Mouse (Mus musculus) common myeloid progenitor, adult 5-6 weeks (primary cell): ENCODE data around the gene Gpsm1. TPM values are rescaled to one million over a fixed set of nuclear protein-coding genes. Genes with fewer than 3 reads are reported as not detected.

Experiments used
- ATAC-seq: replicated peaks from 2 replicates; pipeline ENCODE4 v1.8.0; 2016; ENCODE audit warnings: low read depth, mild to moderate bottlenecking, moderate TSS enrichment, inconsistent platforms; ENCODE audit not compliant: poor library complexity, severe bottlenecking
- total RNA-seq: library from RNA; stranded (forward); fragments of 200-1000, 187-1606 nt; gene quantifications from 2 replicates; pipeline ENCODE4 v1.2.3, GENCODE M21; 2017

Gene Gpsm1
- 14.4 and 23.8 TPM in 2 replicates for total RNA-seq

DNA sequence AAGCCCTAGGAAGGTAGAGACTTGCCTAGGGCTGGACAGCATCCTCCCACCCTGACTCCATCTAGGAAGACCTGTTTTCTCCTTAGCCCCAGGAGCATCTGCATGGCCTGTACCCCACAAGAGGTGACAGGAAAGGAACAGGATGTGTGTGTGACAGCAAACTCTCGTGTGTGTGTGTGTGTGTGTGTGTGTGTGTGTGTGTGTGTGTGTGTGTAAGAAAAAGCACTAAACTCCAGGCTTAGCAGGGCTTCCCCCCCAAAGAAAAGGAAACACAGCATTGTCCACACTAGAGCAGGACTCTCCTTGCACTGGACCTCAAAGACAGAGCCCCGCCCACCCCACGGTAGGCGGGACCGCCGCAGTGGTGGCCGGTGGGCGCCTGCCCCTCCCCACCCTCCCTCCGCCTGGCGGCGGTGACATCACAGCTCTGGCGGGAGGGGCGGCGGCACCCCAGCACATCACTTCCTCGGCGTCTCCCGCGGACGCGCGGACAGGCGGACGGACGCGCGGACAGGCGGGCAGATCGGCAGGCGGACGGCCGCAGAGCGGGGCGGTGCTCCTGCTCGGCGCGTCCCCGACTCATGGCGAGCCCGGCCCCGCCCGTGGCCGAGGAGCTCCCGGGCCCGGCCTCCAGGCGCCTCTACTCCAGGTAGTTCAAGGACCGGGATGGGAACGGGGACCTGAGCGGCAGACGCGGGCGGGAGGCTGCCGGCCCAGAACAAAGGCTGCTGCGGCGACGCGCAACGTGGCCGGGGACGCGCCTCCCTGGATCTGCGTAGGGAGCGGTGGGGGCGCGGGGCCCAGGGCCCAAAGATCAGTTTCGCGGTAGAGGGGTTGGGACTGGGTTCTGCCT, at the start of gene Gpsm1:
Gene Gpsm1, plus strand, starts transcription at position 444 of the 853 bp plus-strand sequence.
- ATAC-seq = peak; percentile 46

DNA sequence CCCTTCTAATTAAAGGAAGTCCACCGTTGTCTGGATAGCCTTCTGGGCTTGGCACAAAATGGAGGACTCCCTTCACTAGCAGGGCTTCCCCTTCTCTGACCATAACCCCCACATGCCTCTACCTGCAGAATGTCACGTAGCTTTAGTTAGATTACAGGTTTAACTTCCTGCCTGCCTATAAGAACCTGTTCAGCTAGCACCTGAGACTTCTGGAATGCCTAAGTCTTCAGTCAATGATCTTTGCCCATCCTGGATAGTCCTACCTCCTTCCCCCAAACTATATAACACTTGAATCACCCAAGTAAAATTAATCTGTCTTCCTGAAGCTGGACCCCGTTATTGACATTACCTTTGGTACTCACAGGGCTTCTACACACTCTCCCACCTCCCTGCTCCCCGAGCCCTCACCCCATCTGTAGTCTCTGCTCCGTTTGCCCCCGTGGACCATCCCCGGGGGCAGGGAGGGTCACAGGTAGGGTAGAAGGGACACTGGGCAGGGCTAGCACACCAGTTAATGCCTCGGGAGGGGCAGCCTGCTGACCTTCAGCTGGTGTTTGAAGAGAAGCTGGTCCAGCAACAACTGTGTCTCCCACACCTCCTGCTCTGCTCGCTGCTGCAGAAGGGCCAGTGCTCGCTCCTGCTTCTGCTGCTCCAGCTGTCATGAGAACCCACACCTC, 49.1 kb upstream of the Gpsm1 start:
- no peak for ATAC-seq

DNA sequence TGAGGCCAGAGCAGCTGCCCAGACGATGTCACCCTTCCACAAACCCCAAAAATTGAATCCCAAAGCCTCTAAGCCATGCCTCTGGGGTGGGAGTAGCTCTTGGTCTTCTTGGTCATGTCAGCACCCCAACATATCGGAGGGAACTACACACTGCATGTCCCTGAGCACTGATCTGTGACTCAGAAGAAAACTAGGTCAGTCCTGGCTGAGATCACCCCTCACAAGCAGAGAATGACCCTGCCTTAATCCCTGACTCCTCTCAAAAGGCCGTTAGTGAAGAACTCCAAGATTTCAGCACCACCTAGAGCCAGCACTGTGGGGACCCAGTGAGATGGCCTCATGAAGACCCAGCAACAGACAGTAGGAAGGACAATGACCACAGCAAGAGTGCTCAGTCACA, 47.1 kb upstream of the Gpsm1 start:
- ATAC-seq = no peak

DNA sequence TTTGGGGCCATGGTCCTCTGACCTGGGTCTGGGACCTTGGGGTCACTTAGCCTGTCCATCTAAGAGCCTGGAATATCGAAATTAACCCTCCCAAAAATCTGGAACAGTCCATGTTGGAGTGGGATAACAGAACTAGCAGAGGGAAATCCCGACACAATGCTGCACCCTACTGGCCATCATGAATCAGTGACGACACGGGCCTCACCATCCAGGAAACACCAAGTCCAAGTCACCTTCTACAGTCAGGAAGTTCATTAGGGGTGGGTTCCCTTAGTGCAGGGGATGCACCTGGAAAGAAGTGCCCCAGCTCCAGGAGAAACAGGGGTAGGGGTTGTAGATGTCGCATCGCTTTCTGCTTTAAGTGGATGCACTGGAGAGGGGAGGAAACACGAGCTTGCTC, 41.7 kb upstream of the Gpsm1 start:
- ATAC-seq = peak; percentile 71; the same call in 1 of the 2 replicates

DNA sequence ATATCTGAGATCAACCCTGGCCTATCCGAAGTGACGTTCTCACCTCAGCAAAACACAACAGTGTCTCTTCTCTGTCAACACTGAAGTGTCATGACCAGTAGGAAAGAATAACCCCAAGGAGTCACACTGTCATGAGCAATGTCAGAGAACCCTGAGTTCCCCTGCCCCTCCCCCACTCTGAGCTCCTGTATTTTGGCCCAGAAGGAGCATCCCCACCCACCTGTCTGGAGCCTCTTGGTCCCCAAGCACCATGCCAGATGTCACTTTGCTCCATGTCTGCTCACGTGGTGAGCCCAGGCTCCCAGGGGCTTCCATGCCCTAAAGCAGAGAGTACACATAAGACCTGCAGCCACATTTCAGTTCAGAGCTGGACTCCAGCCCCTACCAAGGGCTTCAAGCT, 35.6 kb upstream of the Gpsm1 start:
- ATAC-seq = no peak

DNA sequence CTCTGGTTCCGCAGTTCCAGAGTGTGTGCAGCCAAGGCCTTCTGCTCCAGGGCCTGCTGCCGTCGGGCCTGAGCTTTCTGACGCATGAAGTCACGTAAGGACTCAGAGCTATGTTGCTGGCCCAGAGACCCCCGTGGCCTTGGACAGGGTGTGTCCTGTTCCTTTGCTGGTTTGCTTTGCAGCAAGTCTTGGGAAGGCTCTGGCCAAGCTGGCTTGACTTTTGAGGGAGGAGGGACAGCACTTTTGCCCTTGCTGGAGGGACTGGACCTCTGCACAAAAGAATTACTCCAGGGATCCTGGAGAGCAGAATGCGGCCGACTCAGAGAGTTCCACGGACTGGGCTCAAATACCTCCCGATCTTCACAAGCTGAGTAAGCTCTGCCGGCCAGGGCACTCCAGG, 34.7 kb upstream of the Gpsm1 start:
- ATAC-seq = no peak

DNA sequence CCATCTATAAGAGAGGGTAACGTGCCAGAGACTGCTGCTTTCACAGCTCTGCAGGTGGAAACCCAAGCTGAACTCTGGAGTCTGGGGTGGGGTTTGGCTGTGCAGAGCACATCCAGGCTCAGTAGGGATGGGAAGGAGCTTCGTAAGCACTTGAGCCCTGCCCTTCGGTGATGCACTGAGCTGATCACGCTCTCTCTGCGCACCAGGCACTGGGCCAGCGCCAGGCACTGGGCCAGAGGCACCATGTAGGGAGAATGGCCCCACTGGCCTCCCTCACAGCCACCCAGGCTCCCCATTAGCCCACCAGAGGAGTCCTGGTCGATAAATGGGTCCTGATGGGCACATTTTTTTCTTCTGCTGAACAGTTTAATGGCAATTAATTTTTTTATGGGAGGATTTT, 29.5 kb upstream of the Gpsm1 start:
- ATAC-seq = no peak

DNA sequence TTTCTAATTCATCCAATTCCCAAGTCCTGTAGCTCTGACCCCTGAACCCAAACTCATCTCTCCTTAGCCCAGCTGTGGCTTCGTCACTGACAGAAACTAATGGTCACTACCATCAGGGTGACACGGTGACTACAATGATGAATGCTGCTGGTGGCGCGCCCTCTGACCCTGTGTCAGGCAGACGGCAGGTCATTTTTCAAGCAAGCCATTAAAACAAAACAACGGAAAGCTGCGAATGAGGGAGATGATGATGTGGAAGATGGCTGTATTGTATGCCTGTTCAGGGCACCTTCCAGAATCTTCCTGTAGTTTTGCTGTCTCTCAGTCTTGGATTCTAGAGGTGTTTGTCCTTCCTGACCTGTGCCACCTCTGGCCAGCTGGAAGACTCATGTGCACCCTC, 28.9 kb upstream of the Gpsm1 start:
- no peak for ATAC-seq

DNA sequence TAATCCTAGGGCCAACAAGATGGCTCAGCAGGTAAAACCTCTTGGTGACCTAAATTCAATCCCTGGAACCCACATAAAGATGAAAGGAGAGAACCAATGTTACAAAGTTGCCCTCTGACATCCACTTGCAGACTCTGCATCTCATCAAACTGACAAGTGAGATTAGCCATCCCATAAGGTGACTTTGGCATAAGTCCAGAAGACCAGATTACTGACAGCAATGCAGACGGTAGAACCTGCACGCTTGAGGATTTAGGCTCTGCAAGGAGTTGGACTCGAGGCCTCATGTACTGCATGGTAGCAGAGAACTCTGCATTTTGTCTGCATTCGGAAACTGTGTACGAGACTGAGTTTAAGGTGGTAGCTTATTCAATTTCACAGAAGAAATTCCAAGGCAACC, 25.2 kb upstream of the Gpsm1 start:
- no peak for ATAC-seq

GRCm38 (mm10) chr2:26294457-26294856, 20.9 kb upstream of the Gpsm1 start, which contains the start of gene Ccdc187:
Ccdc187 (minus strand) TSS chr2:26294557.
- no peak for ATAC-seq

GRCm38 (mm10) chr2:26296606-26297195, 18.6 kb upstream of the Gpsm1 start:
- 0 out of 2 replicates have a peak, but pooled peaks have one; percentile 4 for ATAC-seq

DNA sequence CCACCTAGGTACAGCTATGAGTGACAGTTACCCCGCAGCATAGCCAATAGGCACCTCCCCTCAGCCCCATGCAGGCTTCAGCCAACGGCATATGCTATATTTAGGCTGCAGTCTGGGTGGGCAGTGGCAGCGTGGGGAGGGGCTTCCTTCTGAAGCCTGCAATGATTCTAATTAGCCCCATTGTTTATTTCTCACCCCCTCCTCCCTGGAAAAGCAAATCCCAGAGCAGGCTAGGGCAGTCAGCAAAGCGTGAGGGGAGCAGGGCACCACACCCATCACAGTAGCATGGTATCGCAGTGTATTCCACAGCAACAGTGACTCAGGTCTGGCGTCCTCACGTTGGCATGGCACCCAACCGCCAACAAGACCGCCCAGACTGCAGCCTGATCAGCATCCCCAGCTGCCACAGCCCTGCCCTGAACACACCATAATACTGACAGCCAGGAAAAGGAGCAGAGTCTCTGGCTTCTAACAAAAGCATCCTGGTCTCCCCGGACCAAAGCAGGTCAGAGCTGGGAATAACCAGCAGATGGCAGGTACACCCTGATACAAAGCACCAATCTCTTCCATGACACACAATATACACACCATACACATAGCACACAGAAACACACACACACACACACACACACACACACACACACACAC, 17.0 kb upstream of the Gpsm1 start:
- ATAC-seq = peak; percentile 95

DNA sequence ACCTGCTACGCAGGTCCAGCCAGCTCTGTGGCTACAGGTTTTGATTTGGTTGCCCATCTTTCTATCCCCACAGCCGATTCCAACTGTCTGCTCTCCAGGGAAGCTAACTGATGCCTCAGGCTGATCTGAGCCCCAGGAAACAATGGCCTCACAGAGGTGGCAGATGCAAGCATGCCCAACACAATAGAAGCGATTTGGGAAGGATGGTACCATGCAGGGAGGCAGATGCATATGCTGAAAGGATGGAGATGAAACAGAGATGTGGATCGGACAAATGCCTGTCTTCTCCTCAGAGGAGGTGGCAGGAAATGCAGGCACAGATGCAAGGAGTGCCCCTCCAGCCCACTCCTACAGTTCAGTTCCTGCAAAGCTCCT, 16.5 kb upstream of the Gpsm1 start:
- ATAC-seq = no peak

- ATAC-seq = no peak
These were observed 16.0 kb upstream of the Gpsm1 start for GRCm38 (mm10) chr2:26299336-26299735.

GRCm38 (mm10) chr2:26300161-26300807, 15.0 kb upstream of the Gpsm1 start:
- ATAC-seq = no peak

DNA sequence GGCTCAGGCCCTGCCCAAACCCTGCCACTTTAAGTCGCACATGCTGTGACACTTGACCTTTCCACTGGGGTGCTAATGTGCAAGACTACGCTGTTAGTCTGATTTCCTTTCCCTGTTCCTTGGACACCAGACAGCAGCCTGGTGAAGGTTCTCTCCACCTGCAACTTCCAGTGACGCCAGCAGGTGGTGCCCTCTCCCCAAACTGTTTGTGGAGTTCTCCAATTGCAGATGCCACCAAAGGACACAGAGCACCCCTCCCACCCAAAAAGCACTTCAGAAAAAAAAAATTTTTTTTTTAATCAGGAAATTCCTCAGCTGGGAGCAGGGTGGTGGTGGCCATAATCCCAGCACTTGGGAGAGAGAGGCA, 14.5 kb upstream of the Gpsm1 start:
- peak; percentile 51 for ATAC-seq

DNA sequence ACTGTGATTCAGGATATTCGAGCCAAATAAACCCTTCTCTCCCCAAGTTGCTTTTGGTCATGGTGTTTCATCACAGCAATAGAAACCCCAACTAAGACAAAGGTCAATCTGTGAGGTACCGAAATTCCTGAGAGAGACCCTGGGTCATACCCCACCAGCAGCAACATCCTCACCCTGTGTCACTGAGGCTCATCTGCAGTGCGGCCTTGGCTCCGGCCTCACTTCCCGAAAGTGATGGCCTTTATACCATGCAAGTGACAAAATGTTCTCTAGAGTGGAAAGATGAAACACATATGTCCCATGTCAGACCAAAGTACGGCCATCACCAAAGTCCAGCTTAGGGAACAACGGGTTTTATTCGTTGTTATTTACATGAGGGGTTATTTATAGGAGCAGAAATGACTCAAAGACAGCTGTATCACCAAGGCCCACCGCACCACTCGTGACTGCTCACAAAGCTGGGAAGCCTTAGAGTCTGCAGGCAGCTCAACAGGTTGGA, 13.3 kb upstream of the Gpsm1 start:
- no peak for ATAC-seq

DNA sequence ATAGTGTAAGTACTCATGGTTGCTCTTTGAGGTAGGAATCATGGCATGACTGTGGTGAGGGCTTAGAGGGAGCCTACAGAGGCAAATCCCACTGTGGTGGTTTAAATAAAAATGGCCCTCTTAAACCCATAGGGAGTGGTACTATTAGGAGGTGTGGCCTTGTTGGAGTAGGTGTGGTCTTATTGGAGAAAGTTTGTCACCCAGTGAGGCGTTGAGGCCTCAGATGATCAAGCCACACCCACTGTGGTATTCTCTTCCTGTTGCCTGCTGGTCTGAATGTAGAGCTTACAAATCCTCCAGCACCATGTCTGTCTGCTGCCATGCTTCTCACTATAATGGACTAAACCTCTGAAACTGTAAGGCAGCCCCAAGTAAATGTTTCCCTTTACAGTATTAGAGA, 10.6 kb upstream of the Gpsm1 start:
- no peak for ATAC-seq

DNA sequence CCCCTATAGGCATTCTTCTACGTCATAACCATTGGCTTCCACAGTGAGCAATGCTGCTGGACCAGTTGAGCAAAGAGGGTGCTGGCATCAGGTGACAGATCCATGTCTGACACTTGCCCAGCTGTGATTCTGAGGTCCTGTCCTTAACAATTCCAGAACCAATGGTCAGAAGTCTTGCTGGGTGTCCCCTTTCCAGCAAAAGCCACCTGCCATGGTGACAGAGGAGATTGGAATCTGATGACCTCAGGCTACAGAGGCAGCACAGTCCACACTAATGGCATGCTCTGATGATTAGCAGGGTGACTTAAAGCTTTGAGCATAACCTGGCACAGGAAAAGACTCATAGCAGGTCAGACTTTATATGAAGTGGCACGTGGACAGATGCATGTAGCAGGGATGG, 9.8 kb upstream of the Gpsm1 start:
- ATAC-seq = no peak

DNA sequence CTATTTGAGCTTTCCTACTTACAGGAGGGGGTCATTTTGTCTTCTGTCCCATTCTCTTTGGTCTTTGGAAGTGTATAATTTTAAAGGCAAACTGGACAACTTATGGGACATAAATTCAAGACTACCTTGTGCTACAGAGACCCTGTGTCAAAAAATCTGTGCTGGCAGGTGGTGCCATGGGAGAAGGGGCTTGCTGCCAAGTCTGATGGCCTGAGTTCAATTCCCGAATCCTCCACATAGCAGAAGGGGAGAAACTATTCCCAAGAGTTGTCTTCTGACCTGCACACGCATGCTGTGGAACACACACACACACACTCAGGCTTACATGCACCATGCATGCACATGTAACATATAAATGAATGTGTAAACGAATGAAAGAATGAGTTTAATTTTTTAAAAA, 8.6 kb upstream of the Gpsm1 start:
- no peak for ATAC-seq
